Mouse (Mus musculus) ES-E14 (cell line): ENCODE results near the gene Phldb1. TPM values are rescaled to one million over a fixed set of nuclear protein-coding genes. Genes with fewer than 3 reads are reported as not detected.

Source experiments
- DNase-seq: peaks from one replicate; pipeline ENCODE4 v3.0.0-alpha.2; 2013; ENCODE audit warnings: low read depth, low spot score
- H3K27ac ChIP-seq: 2 replicates; pipeline ENCODE4 v1.5.1; 2012; ENCODE audit warnings: low read depth, mild to moderate bottlenecking, low read length, moderate library complexity, mixed read lengths; ENCODE audit not compliant: poor library complexity, insufficient read depth, severe bottlenecking
- H3K36me3 ChIP-seq: 2 replicates; pipeline ENCODE4 v1.6.1; 2012; ENCODE audit warnings: mild to moderate bottlenecking, low read length, moderate library complexity, mixed read lengths; ENCODE audit not compliant: control insufficient read depth, poor library complexity, insufficient read depth, severe bottlenecking
- H3K4me1 ChIP-seq, 2 experiments: fragments of 150-350 bp in 1 of 2; sonication (generic) in 1 of 2; 2 replicates each; pipeline ENCODE4 v1.6.1; 2012; ENCODE audit warnings: low read length in 2 of 2, mild to moderate bottlenecking in 1 of 2, mixed read lengths in 1 of 2; ENCODE audit not compliant: control insufficient read depth in 2 of 2, insufficient read depth in 2 of 2, poor library complexity in 1 of 2
- H3K4me3 ChIP-seq, 2 experiments: fragments of 150-350 bp in 1 of 2; sonication (generic) in 1 of 2; 2 replicates each; pipeline ENCODE4 v1.5.1; 2012; ENCODE audit warnings: low read length in 2 of 2, low read depth in 1 of 2, mild to moderate bottlenecking in 1 of 2, mixed read lengths in 1 of 2; ENCODE audit not compliant: insufficient read depth in 1 of 2, poor library complexity in 1 of 2, severe bottlenecking in 1 of 2
- H3K9ac ChIP-seq: 2 replicates; pipeline ENCODE4 v1.6.1; 2012; ENCODE audit warnings: low read depth, mild to moderate bottlenecking, low read length, mixed read lengths; ENCODE audit not compliant: poor library complexity, insufficient read depth, severe bottlenecking
- H3K9me3 ChIP-seq: fragments of 150-350 bp; sonication (generic); 2 replicates; pipeline ENCODE4 v1.6.1; 2012; ENCODE audit warnings: low read depth, mild to moderate bottlenecking, low read length; ENCODE audit not compliant: control insufficient read depth, insufficient read depth
- CHD2 ChIP-seq: IDR thresholded peaks from 2 replicates; pipeline ENCODE4 v1.6.1; 2014; ENCODE audit warnings: mild to moderate bottlenecking, low read depth, low read length, inconsistent platforms
- HCFC1 ChIP-seq: IDR thresholded peaks from 2 replicates; pipeline ENCODE4 v1.6.1; 2012; ENCODE audit warnings: low read length, inconsistent platforms, borderline replicate concordance; ENCODE audit not compliant: insufficient read depth
- MAFK ChIP-seq: IDR thresholded peaks from 2 replicates; pipeline ENCODE4 v1.6.1; 2014; ENCODE audit warnings: mild to moderate bottlenecking, low read depth, low read length, inconsistent platforms; ENCODE audit not compliant: insufficient read depth
- ZC3H11A ChIP-seq: IDR thresholded peaks from 2 replicates; pipeline ENCODE4 v1.6.1; 2012; ENCODE audit warnings: low read depth, mild to moderate bottlenecking, inconsistent platforms, low read length, borderline replicate concordance
- ZNF384 ChIP-seq: IDR thresholded peaks from 2 replicates; pipeline ENCODE4 v1.6.1; 2012; ENCODE audit warnings: low read depth, low read length, inconsistent platforms
- in situ Hi-C, 2 experiments: fragments of 600-800 bp; cut with MboI; formaldehyde crosslinking; loops; one replicate each; pipeline ENCODE4 v1.15.1; 2025; ENCODE audit warnings: low sequenced_read_pairs in 2 of 2, inconsistent platforms in 1 of 2; ENCODE audit not compliant: unreplicated experiment in 2 of 2
- total RNA-seq: library from RNA; depleted of rRNA; stranded (reverse); fragments of 300-350 nt; gene quantifications from 2 replicates; pipeline ENCODE4 v1.2.3, GENCODE M21; 2012

The Phldb1 gene
- total RNA-seq, 1 experiment = 44.0 TPM

DNA sequence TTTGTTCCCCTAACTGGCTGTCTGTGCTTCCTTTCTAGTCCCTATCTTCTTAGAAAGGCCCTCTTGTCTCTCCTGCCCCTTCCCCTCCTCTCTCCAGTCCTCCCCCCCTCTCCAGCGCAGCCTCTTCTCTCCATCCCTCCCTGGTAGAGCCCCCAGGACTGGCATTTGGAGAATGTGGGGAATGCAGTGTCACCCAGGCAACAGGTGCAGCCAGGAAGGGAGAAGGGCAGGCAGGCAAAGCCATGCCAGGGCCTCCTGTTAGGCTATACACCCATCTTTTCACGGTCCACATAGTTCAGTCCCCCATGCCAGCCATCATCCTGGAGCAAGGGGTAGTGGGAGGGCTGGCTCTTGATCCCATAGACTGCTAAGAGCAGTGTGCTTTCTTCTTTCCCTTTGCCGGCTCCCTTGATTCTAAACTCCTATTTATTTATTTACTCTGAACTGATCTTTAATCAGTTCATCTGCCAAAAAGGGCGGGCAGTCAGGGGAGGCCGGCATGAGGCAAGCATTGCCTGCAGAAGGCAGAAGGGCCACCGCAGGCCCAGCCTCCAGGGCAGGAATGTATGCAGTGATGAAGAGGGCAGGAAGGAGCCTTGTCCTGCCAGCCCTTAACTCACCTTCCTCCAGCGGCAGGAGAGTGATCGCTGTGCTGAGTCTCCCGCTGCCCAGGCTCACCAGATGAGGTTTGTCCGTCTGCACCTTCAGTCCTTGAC lies 8.4 kb downstream of the Phldb1 start:
- Histone ChIP-seq H3K27ac (no peak overlapping the region), H3K36me3 (no peaks in the 10 kb centered on the region)

DNA sequence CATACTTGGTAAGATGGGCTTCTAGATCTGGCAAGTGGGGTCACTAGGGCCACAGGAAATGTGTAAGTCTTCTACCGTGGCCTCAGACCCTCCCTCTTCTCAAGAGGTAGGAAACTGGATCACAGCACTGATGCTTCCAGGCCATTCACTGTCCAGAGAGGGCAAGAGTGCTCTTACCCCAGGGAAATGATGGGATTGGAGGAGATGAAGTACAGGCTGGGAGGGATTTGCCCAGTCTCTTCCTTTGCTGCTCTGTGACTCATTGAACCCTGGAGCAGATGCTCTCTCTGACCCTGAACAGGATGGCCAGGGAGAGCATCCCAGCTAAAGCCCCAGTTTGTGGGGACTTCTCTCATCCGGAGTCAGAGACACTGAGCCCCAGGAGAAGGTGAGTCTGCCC lies 10.3 kb downstream of the Phldb1 start:
- H3K4me1 ChIP-seq = peaks cover 2 to 12% of the 10 kb centered on the region in 2 experiments; a peak in 2 of 4 replicates
- H3K36me3 ChIP-seq = no peaks in the 10 kb centered on the region
- no peak for DNase-seq
- H3K4me3 ChIP-seq = no peak overlapping the region
- H3K9ac ChIP-seq = no peak overlapping the region
- in situ Hi-C loops = no loop called here
- TF ChIP-seq MAFK (no peak), CHD2 (no peak), HCFC1 (no peak), ZC3H11A (no peak), ZNF384 (no peak)
- H3K9me3 ChIP-seq = no peaks in the 10 kb centered on the region
- no peak overlapping the region for H3K27ac ChIP-seq

More for the DNA sequence above, 8.4 kb downstream of the Phldb1 start:
- no peak for DNase-seq
- in situ Hi-C loops = no loop called here
- Histone ChIP-seq H3K9ac (no peak overlapping the region), H3K4me1 (peaks cover 2 to 8% of the 10 kb centered on the region in 2 experiments; a peak in 2 of 4 replicates), H3K4me3 (no peak overlapping the region), H3K9me3 (no peaks in the 10 kb centered on the region)
- no peak for TF ChIP-seq ZNF384
- no peak for TF ChIP-seq MAFK
- TF ChIP-seq HCFC1 = no peak
- TF ChIP-seq CHD2 = no peak
- TF ChIP-seq ZC3H11A = no peak

DNA sequence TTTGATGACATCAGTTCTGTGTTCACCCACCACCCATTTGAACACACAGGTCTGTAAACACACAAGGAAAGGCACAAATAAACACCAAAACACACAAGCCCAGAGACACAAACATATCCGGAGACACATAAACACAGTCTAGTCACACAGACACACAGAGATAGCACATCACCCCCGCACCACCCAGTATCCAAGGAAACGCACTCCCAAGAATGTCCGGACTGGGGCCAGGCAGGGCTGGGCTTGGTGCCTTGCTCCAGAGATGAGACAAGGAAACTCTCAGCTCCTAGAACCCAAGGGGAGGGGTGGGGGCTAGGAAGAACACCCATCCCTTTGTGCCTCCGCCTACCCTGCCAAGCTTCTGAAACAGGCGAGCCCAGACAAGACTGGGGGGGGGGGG lies 10.8 kb downstream of the Phldb1 start:
- H3K36me3 ChIP-seq = no peaks in the 10 kb centered on the region
- in situ Hi-C loops = no loop called here
- no peak overlapping the region for H3K4me3 ChIP-seq
- H3K9ac ChIP-seq = no peak overlapping the region
- TF ChIP-seq CHD2 (no peak), HCFC1 (no peak), ZC3H11A (no peak), MAFK (no peak), ZNF384 (no peak)
- H3K27ac ChIP-seq = no peak overlapping the region
- DNase-seq = no peak
- H3K4me1 ChIP-seq = peaks cover 2 to 12% of the 10 kb centered on the region in 2 experiments; a peak in 2 of 4 replicates
- no peaks in the 10 kb centered on the region for H3K9me3 ChIP-seq

DNA sequence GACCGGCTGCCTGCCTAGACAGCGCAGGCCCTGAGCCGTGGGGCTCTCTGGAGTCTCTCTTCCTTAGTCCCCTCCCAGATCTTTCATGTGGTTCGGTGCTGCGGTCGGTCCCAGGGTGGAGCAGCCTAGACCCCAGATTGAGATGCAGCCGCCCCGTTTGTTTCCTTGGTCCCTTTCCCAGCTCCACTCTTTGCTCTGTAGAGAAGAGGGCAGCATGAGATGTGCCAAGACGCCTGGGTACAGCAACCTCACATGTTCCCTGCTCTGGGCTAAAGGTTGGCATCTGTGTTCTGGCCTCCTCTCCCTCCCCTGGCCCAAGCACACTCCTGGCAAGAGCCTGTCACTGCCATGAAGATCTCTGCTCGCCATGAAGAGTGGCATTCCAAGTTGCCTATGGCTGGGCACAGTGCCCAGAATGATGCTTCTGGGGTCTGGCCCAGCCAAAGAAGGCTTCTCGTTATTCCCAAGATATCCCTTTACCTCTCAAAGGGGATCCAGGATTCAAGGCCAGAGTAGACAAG lies 11.4 kb downstream of the Phldb1 start:
- peaks cover 2 to 12% of the 10 kb centered on the region in 2 experiments; a peak in 2 of 4 replicates for H3K4me1 ChIP-seq
- H3K4me3 ChIP-seq = no peak overlapping the region
- no peaks in the 10 kb centered on the region for H3K9me3 ChIP-seq
- DNase-seq = no peak
- H3K9ac ChIP-seq = no peak overlapping the region
- TF ChIP-seq HCFC1 = no peak
- no peak for TF ChIP-seq ZC3H11A
- TF ChIP-seq MAFK = no peak
- no peak for TF ChIP-seq ZNF384
- no peak for TF ChIP-seq CHD2
- H3K27ac ChIP-seq = no peak overlapping the region
- H3K36me3 ChIP-seq = no peaks in the 10 kb centered on the region
- in situ Hi-C loops = no loop called here

DNA sequence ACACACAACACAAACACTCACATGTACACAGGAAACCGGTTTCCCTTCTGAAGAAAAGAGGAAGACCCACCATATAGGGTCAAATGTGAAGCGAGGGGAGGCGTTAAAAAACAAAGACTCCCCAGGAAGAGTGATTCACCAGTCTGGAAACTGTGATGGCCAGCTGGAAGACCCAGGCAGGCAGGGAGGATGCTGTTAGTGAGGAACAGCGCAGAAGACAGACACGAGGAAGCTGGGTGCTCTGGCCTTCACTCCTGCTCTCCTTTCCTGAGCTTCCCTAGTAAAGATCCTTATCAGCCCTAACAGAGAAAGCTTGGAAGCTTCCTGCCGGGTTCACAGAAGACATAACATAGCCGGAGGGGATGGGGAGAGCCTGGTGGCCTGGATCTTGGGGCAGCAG lies 12.0 kb downstream of the Phldb1 start:
- Histone ChIP-seq H3K4me1 (peaks cover 2 to 12% of the 10 kb centered on the region in 2 experiments; a peak in 2 of 4 replicates), H3K9me3 (no peaks in the 10 kb centered on the region), H3K4me3 (no peak overlapping the region), H3K9ac (no peak overlapping the region), H3K36me3 (no peaks in the 10 kb centered on the region), H3K27ac (no peak overlapping the region)
- no peak for DNase-seq
- in situ Hi-C loops = no loop called here
- no peak for TF ChIP-seq ZNF384
- no peak for TF ChIP-seq HCFC1
- TF ChIP-seq MAFK = no peak
- TF ChIP-seq ZC3H11A = no peak
- no peak for TF ChIP-seq CHD2
